Mouse (Mus musculus) heart, embryonic 13.5 days (tissue): ENCODE measurements around the gene Tef. TPM values are rescaled to one million over a fixed set of nuclear protein-coding genes. Genes with fewer than 3 reads are reported as not detected.
A peak's percentile ranks its signal among the peaks of the same experiment; 100 is the strongest.

Experiments
- ATAC-seq: fragments of 200-750 bp; cut with Nextera tagmentation; 2 replicates; pipeline ENCODE4 v1.8.0; 2017; ENCODE audit warnings: moderate TSS enrichment; ENCODE audit not compliant: insufficient number of reproducible peaks, low FRiP score, low TSS enrichment; ENCODE audit errors: extremely low read depth
- H3K27ac ChIP-seq: fragments of 300-500 bp; sonication (generic); replicated peaks from 2 replicates; pipeline ENCODE4 v1.5.1; 2015; ENCODE audit warnings: moderate library complexity, mild to moderate bottlenecking, inconsistent platforms
- H3K27me3 ChIP-seq: fragments of 300-500 bp; sonication (generic); replicated peaks from 2 replicates; pipeline ENCODE4 v1.6.1; 2015; ENCODE audit warnings: mild to moderate bottlenecking, inconsistent platforms
- H3K36me3 ChIP-seq: fragments of 300-500 bp; sonication (generic); 2 replicates; pipeline ENCODE4 v1.6.1; 2015; ENCODE audit warnings: mild to moderate bottlenecking, inconsistent platforms
- H3K4me1 ChIP-seq: fragments of 300-500 bp; sonication (generic); 2 replicates; pipeline ENCODE4 v1.6.1; 2015; ENCODE audit warnings: inconsistent platforms
- H3K4me2 ChIP-seq: fragments of 300-500 bp; sonication (generic); 2 replicates; pipeline ENCODE4 v1.6.1; 2015; ENCODE audit warnings: inconsistent platforms, mild to moderate bottlenecking, moderate library complexity
- H3K4me3 ChIP-seq: fragments of 300-500 bp; sonication (generic); 2 replicates; pipeline ENCODE4 v1.5.1; 2015; ENCODE audit warnings: moderate library complexity, mild to moderate bottlenecking, inconsistent platforms
- H3K9ac ChIP-seq: fragments of 300-500 bp; sonication (generic); 2 replicates; pipeline ENCODE4 v1.6.1; 2015; ENCODE audit warnings: inconsistent platforms, mild to moderate bottlenecking, moderate library complexity
- H3K9me3 ChIP-seq: fragments of 300-500 bp; sonication (generic); 2 replicates; pipeline ENCODE4 v1.6.1; 2016; ENCODE audit warnings: inconsistent platforms
- WGBS: fragments of 180-500 bp; shearing (Covaris S2); methylation state at CpG from one replicate; pipeline ENCODE4 v1.1.7; 2015; ENCODE audit warnings: mixed read lengths; 5-methylcytosine and 5-hydroxymethylcytosine counted together
- polyA plus RNA-seq: library from polyadenylated mRNA; unstranded; fragments of >200 nt; fragmentation: Nextera tagmentation; extraction: Ambion mirVana; gene quantifications from 2 replicates; pipeline ENCODE4 v1.2.1, GENCODE M21; 2015

Tef gene
- polyA plus RNA-seq, 1 experiment from 2014 or later, result 22.0 TPM

- H3K9ac ChIP-seq, result no peak overlapping the region
- no peak overlapping the region for H3K27ac ChIP-seq
- H3K4me1 ChIP-seq, result peaks cover 40% of the 10 kb centered on the region
- ATAC-seq, result no peak
- no peak overlapping the region for H3K4me2 ChIP-seq
- 70% methylated on average over 3 of the region's 3 CpGs for WGBS
- peaks cover 15% of the 10 kb centered on the region for H3K36me3 ChIP-seq
- no peaks in the 10 kb centered on the region for H3K9me3 ChIP-seq
- H3K27me3 ChIP-seq, result no peaks in the 10 kb centered on the region
- H3K4me3 ChIP-seq, result no peak overlapping the region
These were observed 1.8 kb upstream of the Tef start for GRCm38 (mm10) chr15:81800391-81800790.

GRCm38 (mm10) chr15:81802941-81803351 is 725 bp downstream of the Tef start:
- Histone ChIP-seq H3K4me3 (peak overlapping the region; percentile 53), H3K27ac (peak overlapping the region; percentile 88), H3K9me3 (no peaks in the 10 kb centered on the region), H3K4me2 (peak overlapping the region; percentile 80), H3K36me3 (peaks cover 3% of the 10 kb centered on the region), H3K9ac (peak overlapping the region; percentile 81), H3K4me1 (peaks cover 55% of the 10 kb centered on the region), H3K27me3 (no peaks in the 10 kb centered on the region)
- ATAC-seq, result no peak
- WGBS, result 10% methylated on average over 8 of the region's 8 CpGs

- Histone ChIP-seq H3K9me3 (no peaks in the 10 kb centered on the region), H3K4me2 (peak overlapping the region; percentile 80), H3K9ac (peak overlapping the region; percentile 81), H3K4me3 (peak overlapping the region; percentile 53), H3K27ac (peak overlapping the region; percentile 88), H3K27me3 (no peaks in the 10 kb centered on the region), H3K4me1 (peaks cover 56% of the 10 kb centered on the region), H3K36me3 (no peaks in the 10 kb centered on the region)
- WGBS, result 38% methylated on average over 4 of the region's 4 CpGs
- no peak for ATAC-seq
These were observed 1.3 kb downstream of the Tef start for GRCm38 (mm10) chr15:81803425-81803951.

GRCm38 (mm10) chr15:81804172-81804571 is 2.0 kb downstream of the Tef start:
- H3K4me1 ChIP-seq, result peaks cover 63% of the 10 kb centered on the region
- H3K4me2 ChIP-seq, result peak overlapping the region; percentile 80
- no peaks in the 10 kb centered on the region for H3K36me3 ChIP-seq
- 70% methylated on average over 1 of the region's 1 CpGs for WGBS
- H3K27ac ChIP-seq, result no peak overlapping the region
- H3K9me3 ChIP-seq, result no peaks in the 10 kb centered on the region
- ATAC-seq, result no peak
- no peak overlapping the region; the same call in 1 of the 2 replicates for H3K9ac ChIP-seq
- no peak overlapping the region for H3K4me3 ChIP-seq
- H3K27me3 ChIP-seq, result no peaks in the 10 kb centered on the region

GRCm38 (mm10) chr15:81804883-81805282 is 2.7 kb downstream of the Tef start:
- H3K4me3 ChIP-seq, result no peak overlapping the region
- ATAC-seq, result no peak
- peak overlapping the region; percentile 21; the same call in 1 of the 2 replicates for H3K27ac ChIP-seq
- H3K4me2 ChIP-seq, result no peak overlapping the region
- H3K9ac ChIP-seq, result no peak overlapping the region
- WGBS, result 81% methylated on average over 3 of the region's 3 CpGs
- H3K27me3 ChIP-seq, result no peaks in the 10 kb centered on the region
- H3K36me3 ChIP-seq, result no peaks in the 10 kb centered on the region
- H3K4me1 ChIP-seq, result peaks cover 70% of the 10 kb centered on the region
- no peaks in the 10 kb centered on the region for H3K9me3 ChIP-seq

GRCm38 (mm10) chr15:81805624-81806023 is 3.4 kb downstream of the Tef start:
- H3K4me1 ChIP-seq, result peaks cover 73% of the 10 kb centered on the region
- peak overlapping the region; percentile 59 for H3K27ac ChIP-seq
- 0 out of 2 replicates have a peak overlapping the region, but pooled peaks have one; percentile 0 for H3K4me2 ChIP-seq
- H3K36me3 ChIP-seq, result no peaks in the 10 kb centered on the region
- H3K27me3 ChIP-seq, result no peaks in the 10 kb centered on the region
- no peak overlapping the region for H3K9ac ChIP-seq
- no peak overlapping the region for H3K4me3 ChIP-seq
- no peak for ATAC-seq
- H3K9me3 ChIP-seq, result no peaks in the 10 kb centered on the region
- 28% methylated on average over 6 of the region's 6 CpGs for WGBS

GRCm38 (mm10) chr15:81806621-81807404 is 4.6 kb downstream of the Tef start:
- no peak overlapping the region for H3K4me3 ChIP-seq
- no peak overlapping the region for H3K27ac ChIP-seq
- ATAC-seq, result no peak
- no peak overlapping the region for H3K4me2 ChIP-seq
- no peaks in the 10 kb centered on the region for H3K27me3 ChIP-seq
- H3K9ac ChIP-seq, result no peak overlapping the region
- H3K9me3 ChIP-seq, result no peaks in the 10 kb centered on the region
- WGBS, result 75% methylated on average over 4 of the region's 4 CpGs
- H3K4me1 ChIP-seq, result peaks cover 66% of the 10 kb centered on the region
- H3K36me3 ChIP-seq, result no peaks in the 10 kb centered on the region

GRCm38 (mm10) chr15:81808799-81809198 is 6.6 kb downstream of the Tef start:
- Histone ChIP-seq H3K27ac (no peak overlapping the region), H3K36me3 (no peaks in the 10 kb centered on the region), H3K9ac (no peak overlapping the region), H3K9me3 (no peaks in the 10 kb centered on the region), H3K4me1 (peaks cover 65% of the 10 kb centered on the region), H3K27me3 (no peaks in the 10 kb centered on the region), H3K4me2 (no peak overlapping the region), H3K4me3 (no peak overlapping the region)
- WGBS, result 53% methylated on average over 2 of the region's 2 CpGs
- no peak for ATAC-seq

- H3K4me2 ChIP-seq, result peak overlapping the region; percentile 85
- peaks cover 58% of the 10 kb centered on the region for H3K4me1 ChIP-seq
- peak overlapping the region; percentile 82 for H3K9ac ChIP-seq
- WGBS, result 48% methylated on average over 1 of the region's 1 CpGs
- H3K9me3 ChIP-seq, result no peaks in the 10 kb centered on the region
- peak overlapping the region; percentile 95 for H3K27ac ChIP-seq
- no peaks in the 10 kb centered on the region for H3K36me3 ChIP-seq
- H3K27me3 ChIP-seq, result no peaks in the 10 kb centered on the region
- no peak for ATAC-seq
- peak overlapping the region; percentile 85 for H3K4me3 ChIP-seq
These were observed 7.3 kb downstream of the Tef start for GRCm38 (mm10) chr15:81809550-81809949.

- H3K4me1 ChIP-seq, result peaks cover 52% of the 10 kb centered on the region
- H3K36me3 ChIP-seq, result peaks cover 4% of the 10 kb centered on the region
- no peaks in the 10 kb centered on the region for H3K9me3 ChIP-seq
- H3K9ac ChIP-seq, result peak overlapping the region; percentile 82
- under 1% methylated on average over 10 of the region's 10 CpGs for WGBS
- peak overlapping the region; percentile 85 for H3K4me2 ChIP-seq
- peak overlapping the region; percentile 95 for H3K27ac ChIP-seq
- H3K4me3 ChIP-seq, result peak overlapping the region; percentile 85
- ATAC-seq, result no peak
- H3K27me3 ChIP-seq, result no peaks in the 10 kb centered on the region
These were observed 7.9 kb downstream of the Tef start for GRCm38 (mm10) chr15:81810150-81810549.

GRCm38 (mm10) chr15:81810671-81811598 is 8.7 kb downstream of the Tef start:
- ATAC-seq, result peak; percentile 93
- Histone ChIP-seq H3K4me1 (peaks cover 44% of the 10 kb centered on the region), H3K9me3 (no peaks in the 10 kb centered on the region)

More at GRCm38 (mm10) chr15:81810671-81811598, 8.7 kb downstream of the Tef start:
- H3K4me3 ChIP-seq, result peak overlapping the region; percentile 85
- H3K4me2 ChIP-seq, result peak overlapping the region; percentile 85
- H3K27ac ChIP-seq, result peak overlapping the region; percentile 95
- H3K36me3 ChIP-seq, result peaks cover 12% of the 10 kb centered on the region
- H3K27me3 ChIP-seq, result no peaks in the 10 kb centered on the region
- WGBS, result under 1% methylated on average over 83 of the region's 89 CpGs
- peak overlapping the region; percentile 93 for H3K9ac ChIP-seq
